Mouse (Mus musculus): Measurements from ENCODE around the gene Wfdc17.

Wfdc17 gene

GRCm38 (mm10) chr11:83703705-83704104, at the start of gene Wfdc17:
Wfdc17 (plus strand) TSS chr11:83703991.
- DNase-seq (ENCODE audit: low read depth) = no peak

GRCm38 (mm10) chr11:83654606-83655005, 49.2 kb upstream of the Wfdc17 start:
- no peak for DNase-seq (ENCODE audit: low read depth)

- no peak for DNase-seq (ENCODE audit: low read depth)
Measured at GRCm38 (mm10) chr11:83657508-83657907, 46.3 kb upstream of the Wfdc17 start.

GRCm38 (mm10) chr11:83658797-83659196, 45.0 kb upstream of the Wfdc17 start:
- DNase-seq (ENCODE audit: low read depth) = no peak

- DNase-seq (ENCODE audit: low read depth) = no peak
Measured at GRCm38 (mm10) chr11:83662204-83662603, 41.6 kb upstream of the Wfdc17 start, which contains the start of gene Ccl4. Ccl4 (plus strand) TSS chr11:83662584.

- DNase-seq (ENCODE audit: low read depth) = no peak
Measured at GRCm38 (mm10) chr11:83663532-83663931, 40.3 kb upstream of the Wfdc17 start.

- no peak for DNase-seq (ENCODE audit: low read depth)
Measured at GRCm38 (mm10) chr11:83671743-83672142, 32.0 kb upstream of the Wfdc17 start.

- DNase-seq (ENCODE audit: low read depth) = no peak
Measured at GRCm38 (mm10) chr11:83675665-83676064, 28.1 kb upstream of the Wfdc17 start.

GRCm38 (mm10) chr11:83689918-83690317, 13.9 kb upstream of the Wfdc17 start:
- DNase-seq (ENCODE audit: low read depth) = no peak

GRCm38 (mm10) chr11:83692008-83692407, 11.8 kb upstream of the Wfdc17 start:
- DNase-seq (ENCODE audit: low read depth) = no peak

GRCm38 (mm10) chr11:83708715-83709114, 4.9 kb downstream of the Wfdc17 start, which contains the start of gene Wfdc18:
Wfdc18 (plus strand) TSS chr11:83709015.
- DNase-seq (ENCODE audit: low read depth) = no peak

GRCm38 (mm10) chr11:83709683-83710082, 5.9 kb downstream of the Wfdc17 start:
- no peak for DNase-seq (ENCODE audit: low read depth)

- no peak for DNase-seq (ENCODE audit: low read depth)
Measured at GRCm38 (mm10) chr11:83712671-83713070, 8.9 kb downstream of the Wfdc17 start.

GRCm38 (mm10) chr11:83713925-83714324, 10.1 kb downstream of the Wfdc17 start:
- no peak for DNase-seq (ENCODE audit: low read depth)

GRCm38 (mm10) chr11:83717042-83717665, 13.4 kb downstream of the Wfdc17 start:
- no peak for DNase-seq (ENCODE audit: low read depth)

- DNase-seq (ENCODE audit: low read depth) = no peak
Measured at GRCm38 (mm10) chr11:83720766-83721165, 17.0 kb downstream of the Wfdc17 start.

- DNase-seq (ENCODE audit: low read depth) = no peak
Measured at GRCm38 (mm10) chr11:83728757-83729432, 25.1 kb downstream of the Wfdc17 start.

GRCm38 (mm10) chr11:83731116-83731515, 27.3 kb downstream of the Wfdc17 start:
- no peak for DNase-seq (ENCODE audit: low read depth)

- no peak for DNase-seq (ENCODE audit: low read depth)
Measured at GRCm38 (mm10) chr11:83733071-83733640, 29.4 kb downstream of the Wfdc17 start.

GRCm38 (mm10) chr11:83734215-83734614, 30.4 kb downstream of the Wfdc17 start:
- no peak for DNase-seq (ENCODE audit: low read depth)

GRCm38 (mm10) chr11:83735881-83736280, 32.1 kb downstream of the Wfdc17 start:
- no peak for DNase-seq (ENCODE audit: low read depth)

GRCm38 (mm10) chr11:83737109-83737558, 33.3 kb downstream of the Wfdc17 start:
- no peak for DNase-seq (ENCODE audit: low read depth)

GRCm38 (mm10) chr11:83739241-83739640, 35.5 kb downstream of the Wfdc17 start:
- DNase-seq (ENCODE audit: low read depth) = peak; percentile 58

Data from c-Kit-positive CD71-negative TER-119-negative erythroid progenitor cells, embryonic 14.5 days (primary cell).